Mouse (Mus musculus) embryonic facial prominence, embryonic 13.5 days (tissue): ENCODE data around the gene Sgcb. TPM values are rescaled to one million over a fixed set of nuclear protein-coding genes. Genes with fewer than 3 reads are reported as not detected.

Experiments
- ATAC-seq: fragments of 200-750 bp; cut with Nextera tagmentation; 2 replicates; pipeline ENCODE4 v1.8.0; 2017; ENCODE audit warnings: low read depth; ENCODE audit not compliant: insufficient number of reproducible peaks, insufficient read depth, low FRiP score, low TSS enrichment
- H3K27ac ChIP-seq: fragments of 300-500 bp; sonication (generic); 2 replicates; pipeline ENCODE4 v1.5.1; 2015; ENCODE audit warnings: moderate library complexity, mild to moderate bottlenecking, inconsistent platforms
- H3K27me3 ChIP-seq: fragments of 300-500 bp; sonication (generic); 2 replicates; pipeline ENCODE4 v1.6.1; 2015; ENCODE audit warnings: mild to moderate bottlenecking, inconsistent platforms
- H3K36me3 ChIP-seq: fragments of 300-500 bp; sonication (generic); 2 replicates; pipeline ENCODE4 v1.6.1; 2015; ENCODE audit warnings: mild to moderate bottlenecking, inconsistent platforms
- H3K4me1 ChIP-seq: fragments of 300-500 bp; sonication (generic); 2 replicates; pipeline ENCODE4 v1.6.1; 2015; ENCODE audit warnings: inconsistent platforms
- H3K4me2 ChIP-seq: fragments of 300-500 bp; sonication (generic); 2 replicates; pipeline ENCODE4 v1.6.1; 2015; ENCODE audit warnings: moderate library complexity, mild to moderate bottlenecking, inconsistent platforms
- H3K4me3 ChIP-seq: fragments of 300-500 bp; sonication (generic); 2 replicates; pipeline ENCODE4 v1.5.1; 2015; ENCODE audit warnings: mild to moderate bottlenecking, inconsistent platforms
- H3K9ac ChIP-seq: fragments of 300-500 bp; sonication (generic); 2 replicates; pipeline ENCODE4 v1.6.1; 2015; ENCODE audit warnings: mild to moderate bottlenecking, inconsistent platforms
- H3K9me3 ChIP-seq: fragments of 300-500 bp; sonication (generic); 2 replicates; pipeline ENCODE4 v1.6.1; 2016; ENCODE audit warnings: inconsistent platforms
- WGBS: fragments of 180-500 bp; shearing (Covaris S2); methylation state at CpG from one replicate; pipeline ENCODE4 v1.1.7; 2015; ENCODE audit warnings: mixed read lengths; 5-methylcytosine and 5-hydroxymethylcytosine counted together
- polyA plus RNA-seq: library from polyadenylated mRNA; unstranded; fragments of >200 nt; fragmentation: Nextera tagmentation; extraction: Ambion mirVana; gene quantifications from 2 replicates; pipeline ENCODE4 v1.2.1, GENCODE M21; 2015

The Sgcb gene
- polyA plus RNA-seq: 32.7 and 33.4 TPM in 2 replicates

DNA sequence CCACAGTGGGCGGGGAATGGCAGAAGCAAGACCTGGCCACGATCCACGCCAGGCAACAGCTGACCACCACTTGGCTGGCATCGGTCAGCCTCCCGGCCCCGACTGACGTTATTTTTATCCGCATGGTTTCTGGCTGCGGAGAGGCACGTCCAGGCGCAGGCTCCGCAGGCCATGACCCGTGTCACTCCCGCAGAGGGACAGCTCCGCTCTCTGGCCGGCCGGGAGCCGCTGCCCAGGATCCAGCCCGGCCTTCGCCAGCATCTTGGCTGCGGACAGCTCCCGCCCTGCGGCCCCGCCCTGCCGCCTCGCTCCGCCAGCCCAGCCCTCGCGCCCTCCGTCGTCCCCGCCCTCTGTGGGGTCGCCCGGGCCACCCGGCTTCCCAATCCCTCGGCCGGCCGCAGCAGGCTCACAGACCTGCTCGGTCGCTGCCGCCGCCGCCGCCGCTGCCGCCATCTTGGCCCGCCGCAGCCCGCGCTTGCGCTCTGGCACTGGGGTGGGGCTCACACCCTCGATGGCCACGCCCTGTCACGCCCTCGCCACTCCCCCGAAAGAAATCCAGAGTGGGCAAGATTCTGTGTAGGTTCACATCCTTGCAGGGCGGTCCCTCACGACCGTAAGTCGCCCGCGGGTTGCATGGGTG lies at the start of gene Sgcb:
Gene Sgcb (minus strand): TSS at position 530 of the 640 bp plus-strand sequence.
- peaks cover 34% of the 10 kb centered on the region for H3K4me1 ChIP-seq
- WGBS: under 1% methylated on average over 61 of the region's 62 CpGs
- peak within 1 kb of the TSS; percentile 86 for H3K9ac ChIP-seq
- H3K27me3 ChIP-seq: peaks cover 49% of the 10 kb centered on the region
- no peaks in the 10 kb centered on the region for H3K9me3 ChIP-seq
- H3K36me3 ChIP-seq: 0 out of 2 replicates have a peak, but pooled peaks cover 2% of the 10 kb centered on the region
- peak within 1 kb of the TSS; percentile 88 for H3K4me3 ChIP-seq
- H3K27ac ChIP-seq: no peak within 1 kb of the TSS
- ATAC-seq: peak; percentile 81
- H3K4me2 ChIP-seq: peak within 1 kb of the TSS; percentile 87

DNA sequence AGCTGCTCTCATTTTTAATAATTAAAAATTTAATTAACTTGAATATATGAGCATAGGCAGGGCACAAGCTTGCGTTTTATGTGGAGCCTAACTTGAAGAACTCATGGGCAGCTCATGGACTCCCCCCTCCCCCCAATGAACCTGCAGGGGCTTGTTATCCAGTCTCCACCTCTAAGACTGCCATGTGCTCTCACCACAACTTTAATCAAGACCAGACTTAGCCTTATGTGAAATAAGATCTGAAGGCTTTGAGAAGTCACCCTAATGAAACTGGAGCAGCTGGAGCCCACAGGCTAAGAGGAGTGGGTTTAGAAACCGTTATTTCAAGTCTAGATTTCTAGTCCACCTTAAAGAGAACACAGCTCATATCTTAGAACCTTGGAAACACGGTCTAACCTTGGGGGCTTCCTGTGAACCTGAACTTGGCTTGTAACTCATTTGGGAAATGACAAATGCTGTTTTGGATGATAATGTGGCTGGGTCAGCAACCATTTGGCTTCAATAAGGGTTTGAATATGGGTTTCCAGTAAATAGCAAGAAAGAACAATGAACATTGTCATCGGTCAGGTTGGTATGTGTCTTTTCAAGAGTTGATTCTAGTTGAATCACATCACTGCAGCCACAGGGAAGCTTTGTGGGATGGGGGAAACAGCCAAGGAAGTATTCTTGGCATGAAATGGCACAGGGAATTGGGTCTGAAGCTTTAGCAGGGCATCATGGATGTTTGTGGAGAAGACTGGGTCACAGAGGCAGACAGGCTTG lies 46.8 kb upstream of the Sgcb start:
- Histone ChIP-seq H3K27me3 (no peaks in the 10 kb centered on the region), H3K9ac (no peak overlapping the region), H3K4me1 (peaks cover 25% of the 10 kb centered on the region), H3K4me2 (no peak overlapping the region), H3K27ac (peak overlapping the region; percentile 70), H3K36me3 (no peaks in the 10 kb centered on the region), H3K9me3 (no peaks in the 10 kb centered on the region), H3K4me3 (no peak overlapping the region)
- ATAC-seq: no peak
- WGBS: 20% methylated on average over 4 of the region's 4 CpGs

DNA sequence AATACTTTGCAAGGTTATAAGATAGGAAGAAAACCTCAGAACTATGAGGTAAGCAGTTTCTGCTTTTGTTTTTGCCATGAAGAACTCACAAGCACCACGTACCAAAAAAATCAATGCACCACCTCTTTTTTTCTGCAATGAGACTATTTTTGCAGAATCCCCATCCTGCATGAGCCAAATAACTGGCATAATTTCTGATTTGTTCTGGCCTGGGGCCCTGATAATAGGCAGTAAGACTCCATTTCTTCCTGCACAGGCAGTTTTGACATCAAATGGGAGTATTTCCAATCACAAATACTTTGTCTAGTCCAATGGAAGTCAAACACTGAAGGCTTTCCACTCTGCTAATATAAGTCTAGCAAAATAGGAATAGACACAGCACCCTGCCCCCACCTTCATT lies 46.2 kb upstream of the Sgcb start:
- 17% methylated on average over 1 of the region's 1 CpGs for WGBS
- Histone ChIP-seq H3K4me3 (no peak overlapping the region), H3K27me3 (no peaks in the 10 kb centered on the region), H3K9me3 (no peaks in the 10 kb centered on the region), H3K27ac (peak overlapping the region; percentile 51; the same call in 1 of the 2 replicates), H3K4me1 (peaks cover 26% of the 10 kb centered on the region), H3K9ac (no peak overlapping the region), H3K4me2 (no peak overlapping the region), H3K36me3 (no peaks in the 10 kb centered on the region)
- ATAC-seq: no peak

DNA sequence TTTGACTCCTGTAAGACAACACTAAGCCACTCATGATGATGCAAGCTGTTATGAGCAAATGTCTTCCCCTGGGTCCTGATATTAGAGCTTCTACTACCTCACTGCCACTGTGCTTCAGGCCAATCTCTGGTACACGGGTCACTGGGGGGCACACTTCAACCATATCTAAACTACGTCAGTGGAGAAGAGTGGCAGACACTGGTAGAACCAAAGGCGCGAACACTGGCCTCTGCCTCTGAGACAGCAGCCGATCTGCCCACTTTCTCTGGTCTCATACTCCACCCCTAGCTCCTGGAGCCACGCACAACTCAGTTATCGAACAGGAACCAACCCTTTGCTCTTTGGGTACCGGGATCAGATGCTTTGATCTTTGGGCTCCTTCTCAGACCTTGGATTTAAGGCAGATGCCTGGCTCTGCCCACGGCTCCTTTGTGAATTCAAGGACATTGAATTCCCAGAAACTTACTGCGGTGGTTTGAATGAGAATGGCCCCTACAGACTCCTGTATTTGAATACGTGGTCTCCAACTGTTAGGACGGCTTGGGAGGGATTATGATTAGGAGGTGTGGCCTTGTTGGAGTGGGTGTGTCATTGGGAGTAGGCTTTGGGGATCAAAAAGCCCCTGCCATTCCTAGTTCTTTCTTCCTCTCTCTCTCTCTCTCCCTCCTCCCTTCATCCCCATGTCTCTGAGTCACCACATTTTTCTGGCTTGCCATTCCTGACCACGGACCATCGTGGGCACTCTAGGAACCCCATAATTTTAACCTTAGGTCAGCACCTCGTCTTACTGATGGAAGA lies 44.3 kb upstream of the Sgcb start:
- no peak overlapping the region for H3K4me2 ChIP-seq
- H3K27me3 ChIP-seq: no peaks in the 10 kb centered on the region
- H3K9me3 ChIP-seq: no peaks in the 10 kb centered on the region
- no peak overlapping the region for H3K4me3 ChIP-seq
- peaks cover 38% of the 10 kb centered on the region for H3K4me1 ChIP-seq
- WGBS: 36% methylated on average over 15 of the region's 15 CpGs
- no peak overlapping the region for H3K27ac ChIP-seq
- H3K9ac ChIP-seq: no peak overlapping the region
- no peak for ATAC-seq
- H3K36me3 ChIP-seq: no peaks in the 10 kb centered on the region

DNA sequence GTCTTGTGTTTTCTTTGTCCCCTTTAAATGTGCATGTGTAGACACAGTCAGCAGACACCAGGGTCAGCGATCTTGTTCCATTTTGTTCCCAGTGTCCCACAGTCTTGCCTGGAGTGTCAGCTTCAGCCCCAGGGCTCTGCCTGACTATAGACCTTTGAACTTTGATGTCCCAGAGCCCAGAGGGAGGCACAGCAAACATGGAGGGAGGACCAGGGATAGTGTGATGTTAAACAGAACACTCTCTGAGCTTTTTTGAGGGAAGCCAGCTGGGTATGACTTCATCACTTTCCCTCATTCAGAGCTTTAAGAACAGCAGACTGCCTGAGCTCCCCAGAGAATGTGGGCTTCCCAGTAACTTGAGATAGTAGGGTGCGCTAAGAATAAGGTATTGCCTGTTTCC lies 42.6 kb upstream of the Sgcb start:
- 59% methylated on average over 2 of the region's 2 CpGs for WGBS
- Histone ChIP-seq H3K9me3 (no peaks in the 10 kb centered on the region), H3K27me3 (no peaks in the 10 kb centered on the region), H3K4me3 (no peak overlapping the region), H3K4me2 (no peak overlapping the region), H3K27ac (no peak overlapping the region), H3K4me1 (peaks cover 42% of the 10 kb centered on the region), H3K9ac (no peak overlapping the region), H3K36me3 (no peaks in the 10 kb centered on the region)
- ATAC-seq: no peak

DNA sequence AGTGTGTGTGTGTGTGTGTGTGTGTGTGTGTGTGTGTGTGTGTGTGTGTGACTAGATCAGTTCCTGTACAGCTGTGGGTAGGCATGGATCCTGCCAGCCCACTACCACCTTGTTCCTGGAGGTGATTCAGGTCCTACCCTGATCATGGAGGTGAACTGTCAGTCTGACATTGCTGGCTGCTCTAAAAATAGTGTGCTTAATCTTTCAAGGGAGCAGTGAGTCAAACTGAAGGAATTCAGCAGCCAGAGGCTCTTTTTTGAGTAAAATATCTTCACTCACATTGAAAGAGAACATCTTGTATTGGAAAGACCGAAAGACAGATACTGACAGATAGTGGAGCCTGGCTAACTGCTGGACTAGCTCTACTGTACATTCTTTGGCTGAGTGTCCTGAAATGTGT lies 41.0 kb upstream of the Sgcb start:
- 69% methylated on average over 1 of the region's 1 CpGs for WGBS
- no peak overlapping the region for H3K27ac ChIP-seq
- H3K36me3 ChIP-seq: no peaks in the 10 kb centered on the region
- no peak overlapping the region for H3K4me3 ChIP-seq
- no peak for ATAC-seq
- H3K9ac ChIP-seq: no peak overlapping the region
- H3K27me3 ChIP-seq: no peaks in the 10 kb centered on the region
- H3K4me2 ChIP-seq: no peak overlapping the region
- H3K9me3 ChIP-seq: no peaks in the 10 kb centered on the region
- peaks cover 27% of the 10 kb centered on the region for H3K4me1 ChIP-seq

DNA sequence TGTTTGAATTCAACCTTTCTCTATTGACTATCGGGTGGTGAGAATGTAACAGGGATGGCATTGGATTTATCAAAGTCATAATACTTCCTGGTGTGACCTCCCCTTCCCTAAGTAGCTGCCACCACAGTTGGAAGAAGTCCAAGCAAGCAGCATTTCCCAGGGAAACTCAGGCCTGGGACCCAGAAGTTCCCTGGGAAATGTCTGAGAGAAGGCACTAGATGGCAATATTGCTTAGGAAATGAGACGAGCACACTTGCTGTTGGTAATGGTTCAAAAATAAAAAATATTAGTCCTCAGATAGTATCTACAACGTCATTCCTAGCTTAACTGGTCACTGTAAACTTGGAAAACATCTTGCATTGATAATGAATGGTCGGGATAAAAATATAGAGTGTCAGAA lies 38.6 kb upstream of the Sgcb start:
- Histone ChIP-seq H3K27ac (no peak overlapping the region), H3K9ac (no peak overlapping the region), H3K27me3 (no peaks in the 10 kb centered on the region), H3K36me3 (no peaks in the 10 kb centered on the region), H3K9me3 (no peaks in the 10 kb centered on the region), H3K4me3 (no peak overlapping the region), H3K4me1 (peaks cover 16% of the 10 kb centered on the region), H3K4me2 (no peak overlapping the region)
- WGBS: 19% methylated on average over 4 of the region's 4 CpGs
- no peak for ATAC-seq

DNA sequence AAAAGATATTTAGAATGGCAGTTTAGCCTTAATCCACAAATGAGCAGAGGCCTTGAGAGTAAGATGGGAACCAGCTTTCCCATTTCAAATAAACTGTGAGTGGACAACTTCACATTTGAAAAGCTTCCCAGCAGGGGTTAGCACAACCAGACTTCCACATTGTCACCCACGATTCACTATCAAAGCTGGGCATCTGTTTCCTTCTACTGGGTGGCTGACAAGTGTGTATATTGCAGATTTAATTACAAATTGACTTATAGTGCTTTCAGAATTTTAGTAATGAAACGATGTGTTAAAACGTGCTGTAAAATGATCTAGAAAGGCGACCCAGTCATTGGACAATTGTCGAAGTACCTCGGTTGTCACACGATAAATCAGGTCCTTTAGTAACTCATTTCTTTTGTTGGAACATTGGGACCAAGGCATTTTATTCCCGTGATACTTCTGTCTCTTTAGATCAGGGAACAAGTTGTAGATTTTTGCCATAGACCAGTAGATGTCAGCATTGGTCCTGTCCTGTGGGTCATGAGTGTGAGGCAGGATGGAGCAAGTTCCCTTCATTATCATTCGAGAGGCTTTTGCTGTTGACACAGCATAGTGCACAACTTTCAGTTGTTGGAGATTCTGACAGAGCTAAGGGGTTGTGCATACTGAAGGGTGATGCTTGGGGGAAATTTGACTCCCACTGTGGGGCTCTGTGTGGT lies 36.3 kb upstream of the Sgcb start:
- no peak overlapping the region for H3K9ac ChIP-seq
- H3K27me3 ChIP-seq: no peaks in the 10 kb centered on the region
- H3K9me3 ChIP-seq: no peaks in the 10 kb centered on the region
- ATAC-seq: no peak
- no peak overlapping the region for H3K4me2 ChIP-seq
- WGBS: 57% methylated on average over 9 of the region's 9 CpGs
- H3K27ac ChIP-seq: no peak overlapping the region
- no peaks in the 10 kb centered on the region for H3K36me3 ChIP-seq
- peaks cover 16% of the 10 kb centered on the region for H3K4me1 ChIP-seq
- no peak overlapping the region for H3K4me3 ChIP-seq

DNA sequence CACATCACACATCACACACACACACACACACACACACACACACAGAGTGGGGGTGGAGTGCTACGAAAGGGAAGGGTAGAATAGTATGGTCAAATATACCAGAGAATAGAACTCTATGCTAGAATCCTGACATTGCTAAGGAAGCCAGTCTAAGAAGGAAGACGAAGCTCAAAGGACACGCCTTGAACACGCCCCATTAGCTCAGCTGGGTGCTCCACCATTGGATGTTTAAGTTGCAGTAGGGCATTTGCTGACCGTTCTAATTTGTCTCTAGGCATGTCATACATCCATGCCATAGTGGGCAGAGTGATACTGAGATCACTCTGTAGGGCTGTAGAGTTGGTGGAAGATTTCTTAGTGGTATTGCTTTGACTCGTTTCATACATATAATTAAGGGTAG lies 35.6 kb upstream of the Sgcb start:
- no peak for ATAC-seq
- Histone ChIP-seq H3K36me3 (no peaks in the 10 kb centered on the region), H3K9me3 (no peaks in the 10 kb centered on the region), H3K27ac (no peak overlapping the region), H3K9ac (no peak overlapping the region), H3K4me2 (no peak overlapping the region), H3K27me3 (no peaks in the 10 kb centered on the region), H3K4me3 (no peak overlapping the region), H3K4me1 (peaks cover 10% of the 10 kb centered on the region)
- 74% methylated on average over 6 of the region's 6 CpGs for WGBS

DNA sequence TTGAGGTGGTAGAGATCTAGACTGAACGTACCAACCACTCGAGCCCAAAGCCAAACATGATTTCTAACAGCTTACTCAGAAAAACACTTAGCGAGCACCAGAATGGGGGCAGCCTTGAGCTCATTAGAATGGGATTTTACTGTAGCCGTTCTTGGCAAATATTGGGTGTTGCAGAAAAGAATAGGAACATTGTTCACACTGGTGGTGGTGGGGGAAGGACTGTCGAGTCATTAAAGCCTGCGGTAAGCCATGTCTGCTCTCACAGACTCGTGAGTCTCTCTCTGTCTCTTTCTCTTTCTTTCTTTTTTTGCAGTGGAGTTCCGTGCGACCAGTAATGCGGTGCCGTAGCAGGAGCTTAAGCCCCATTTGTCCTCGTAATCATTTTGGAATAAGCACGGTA lies 29.0 kb upstream of the Sgcb start:
- no peaks in the 10 kb centered on the region for H3K36me3 ChIP-seq
- H3K9me3 ChIP-seq: no peaks in the 10 kb centered on the region
- no peaks in the 10 kb centered on the region for H3K4me1 ChIP-seq
- no peak for ATAC-seq
- no peaks in the 10 kb centered on the region for H3K27me3 ChIP-seq
- H3K4me3 ChIP-seq: no peak overlapping the region
- H3K4me2 ChIP-seq: no peak overlapping the region
- H3K9ac ChIP-seq: no peak overlapping the region
- H3K27ac ChIP-seq: no peak overlapping the region
- WGBS: 53% methylated on average over 13 of the region's 13 CpGs

DNA sequence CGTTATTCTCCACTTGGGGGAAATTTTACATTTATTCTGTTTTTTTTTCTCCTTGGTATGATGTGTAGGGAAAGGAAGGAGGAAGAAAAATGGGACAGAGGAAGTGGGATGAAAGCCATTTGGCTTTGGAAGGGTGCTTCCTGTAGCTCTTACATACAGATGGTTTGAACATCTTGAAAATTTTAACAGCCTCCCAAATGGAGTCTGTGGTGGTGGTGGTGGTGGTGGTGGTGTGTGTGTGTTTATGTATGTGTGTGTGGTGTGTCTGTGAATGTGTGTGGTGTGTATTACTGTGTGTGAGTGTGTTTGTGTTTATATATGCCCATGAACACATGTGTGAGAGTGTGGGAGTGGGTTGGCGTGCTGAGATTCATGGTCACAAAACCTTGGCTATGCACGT lies 28.0 kb upstream of the Sgcb start:
- Histone ChIP-seq H3K9me3 (no peaks in the 10 kb centered on the region), H3K27ac (no peak overlapping the region), H3K27me3 (no peaks in the 10 kb centered on the region), H3K4me3 (no peak overlapping the region), H3K36me3 (no peaks in the 10 kb centered on the region), H3K4me2 (no peak overlapping the region), H3K9ac (no peak overlapping the region), H3K4me1 (no peaks in the 10 kb centered on the region)
- ATAC-seq: no peak
- WGBS: 87% methylated on average over 3 of the region's 3 CpGs
